Mouse (Mus musculus) kidney, adult 2 months (tissue): ENCODE measurements around the gene Smc3. TPM values are rescaled to one million over a fixed set of nuclear protein-coding genes. Genes with fewer than 3 reads are reported as not detected.

Experiments used
- DNase-seq: peaks from one replicate; pipeline ENCODE4 v3.0.0; 2021
- H3K27ac ChIP-seq: fragments of 200-500 bp; 2 replicates; pipeline ENCODE4 v1.5.1; 2012; ENCODE audit warnings: low read depth, low read length, control low read depth, inconsistent platforms; ENCODE audit not compliant: insufficient read depth
- H3K27me3 ChIP-seq: fragments of 200-500 bp; replicated peaks from 2 replicates; pipeline ENCODE4 v1.6.1; 2012; ENCODE audit warnings: mild to moderate bottlenecking, moderate library complexity, low read length, inconsistent platforms; ENCODE audit not compliant: control insufficient read depth, insufficient read depth
- H3K36me3 ChIP-seq: fragments of 200-500 bp; 2 replicates; pipeline ENCODE4 v1.6.1; 2012; ENCODE audit warnings: mild to moderate bottlenecking, moderate library complexity, low read length, inconsistent platforms; ENCODE audit not compliant: control insufficient read depth, insufficient read depth
- H3K4me1 ChIP-seq: fragments of 200-500 bp; 2 replicates; pipeline ENCODE4 v1.6.1; 2011; ENCODE audit warnings: low read length; ENCODE audit not compliant: control insufficient read depth, insufficient read depth
- H3K4me3 ChIP-seq: fragments of 200-500 bp; 2 replicates; pipeline ENCODE4 v1.5.1; 2011; ENCODE audit warnings: mild to moderate bottlenecking, low read depth, low read length, control low read depth; ENCODE audit not compliant: insufficient read depth
- CTCF ChIP-seq: fragments of 200-500 bp; conservative IDR thresholded peaks from 2 replicates; pipeline ENCODE4 v1.5.1; 2011; ENCODE audit warnings: low read depth, mild to moderate bottlenecking, control low read depth, low read length, moderate library complexity, mixed read lengths; ENCODE audit not compliant: insufficient read depth, insufficient read length
- POLR2A ChIP-seq: fragments of 200-500 bp; IDR thresholded peaks from one replicate; pipeline ENCODE4 v1.6.1; 2011; ENCODE audit warnings: low read depth, low read length, control low read depth
- WGBS: fragments of 180-500 bp; shearing (Covaris S2); methylation state at CpG from one replicate; pipeline ENCODE4 v1.1.7; 2018; 5-methylcytosine and 5-hydroxymethylcytosine counted together
- polyA plus RNA-seq: library from polyadenylated mRNA; depleted of rRNA; stranded (reverse); fragments of >200 nt; gene quantifications from 2 replicates; pipeline ENCODE4 v1.2.3, GENCODE M21; 2012; rRNA removed

Gene Smc3
- 3.3 and 5.1 TPM in 2 replicates for polyA plus RNA-seq

DNA sequence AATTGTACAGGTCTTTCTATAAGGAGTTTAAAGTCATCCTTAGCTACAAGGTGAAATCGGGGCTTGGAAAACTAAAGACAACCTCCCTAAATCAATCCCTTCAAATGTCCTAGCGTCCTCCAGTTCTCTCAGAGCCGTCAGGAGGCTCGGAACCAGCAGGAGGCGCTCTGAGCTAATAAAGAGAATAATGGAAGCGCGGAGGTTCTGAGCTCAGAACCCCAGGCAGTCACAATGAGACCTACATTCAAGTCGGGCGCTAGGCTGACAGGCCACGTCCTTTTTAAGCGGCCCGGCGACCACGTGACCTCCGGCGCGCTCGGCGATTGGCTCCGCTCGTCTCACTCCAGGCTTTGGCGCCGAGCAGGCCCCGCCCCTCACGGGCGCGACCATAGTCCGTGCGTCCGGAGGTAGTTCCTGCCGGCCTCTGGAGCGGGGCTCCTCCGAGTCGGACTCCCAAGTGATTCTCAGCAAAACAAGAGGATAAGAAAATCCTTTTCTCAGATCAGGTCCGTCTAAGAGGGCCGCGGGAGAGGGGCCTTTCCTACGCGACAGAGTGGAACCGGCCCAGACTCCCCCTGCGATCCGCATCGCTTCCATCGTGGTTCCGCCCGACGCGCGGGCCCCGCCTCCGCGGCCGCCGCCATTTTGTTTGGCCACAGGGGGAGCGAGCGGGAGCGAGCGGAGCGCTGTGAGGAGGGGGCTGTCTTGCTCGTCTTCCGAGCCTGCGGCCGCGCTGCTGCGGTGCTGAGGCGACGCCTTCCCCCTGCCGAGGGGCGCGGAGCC, at the start of gene Smc3:
Gene Smc3 (plus strand): TSS at position 642 of the 783 bp plus-strand sequence.
- Histone ChIP-seq H3K4me1 (peaks cover 13% of the 10 kb centered on the region), H3K27me3 (no peaks in the 10 kb centered on the region), H3K27ac (peak within 1 kb of the TSS; percentile 97), H3K36me3 (no peaks in the 10 kb centered on the region), H3K4me3 (peak within 1 kb of the TSS; percentile 85)
- under 1% methylated on average over 70 of the region's 70 CpGs for WGBS
- peak; percentile 99 for DNase-seq
- TF ChIP-seq POLR2A (peak; percentile 97), CTCF (peak; percentile 93)

DNA sequence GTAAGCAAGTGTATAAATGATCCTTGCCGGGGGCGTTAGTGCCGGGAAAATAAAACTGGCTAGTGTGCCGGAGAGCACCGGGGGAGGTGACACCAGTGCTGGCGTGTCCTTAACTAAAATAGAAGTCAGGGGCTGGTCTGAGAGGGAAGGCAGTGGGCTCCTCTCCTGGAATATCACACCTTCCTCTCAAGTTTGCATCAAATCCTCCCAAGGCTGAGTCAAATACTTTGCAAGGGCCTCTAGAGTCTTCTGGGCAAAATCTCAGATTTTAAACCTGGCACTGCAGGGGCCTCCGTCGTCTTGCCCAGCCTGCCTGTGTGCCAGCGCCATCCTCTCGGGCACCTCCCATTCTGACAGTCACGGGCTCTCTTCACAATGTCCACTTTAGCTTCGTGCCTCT, 49.2 kb upstream of the Smc3 start:
- WGBS = 73% methylated on average over 12 of the region's 12 CpGs
- no peaks in the 10 kb centered on the region for H3K36me3 ChIP-seq
- DNase-seq = no peak

DNA sequence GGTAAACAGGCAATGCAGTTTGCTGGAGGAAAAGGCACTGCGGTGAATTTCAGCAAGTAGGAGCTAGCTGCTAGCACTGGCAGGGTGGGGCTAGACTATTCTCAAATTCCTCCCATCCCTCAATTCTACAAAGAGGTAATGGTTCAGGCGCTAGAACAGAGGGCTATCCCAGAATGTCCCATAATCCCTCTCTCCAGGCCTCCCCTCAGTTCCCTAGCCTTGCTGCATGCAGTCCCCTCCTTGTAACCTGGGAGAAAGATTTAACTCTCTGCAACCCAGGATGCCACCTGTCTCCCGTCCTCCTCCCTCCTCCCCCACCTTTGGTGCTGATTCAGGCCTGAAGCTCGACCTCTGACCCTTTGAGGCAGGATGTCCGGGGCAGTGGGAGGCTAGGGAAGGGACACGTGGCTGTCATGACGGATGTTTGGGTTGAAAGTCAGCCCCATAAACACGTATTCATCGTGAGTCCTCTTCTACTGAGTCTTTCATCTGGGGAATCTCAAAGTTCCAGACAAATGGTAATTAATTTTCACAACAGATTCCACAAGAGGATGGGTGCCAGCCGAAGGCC, 47.9 kb upstream of the Smc3 start:
- Histone ChIP-seq H3K4me3 (no peak overlapping the region), H3K4me1 (peaks cover 5% of the 10 kb centered on the region; the same call in 1 of the 2 replicates), H3K27me3 (no peaks in the 10 kb centered on the region), H3K27ac (no peak overlapping the region), H3K36me3 (no peaks in the 10 kb centered on the region)
- WGBS = 53% methylated on average over 10 of the region's 10 CpGs
- DNase-seq = no peak
- no peak for TF ChIP-seq CTCF
- TF ChIP-seq POLR2A = no peak

More for the DNA sequence above, 49.2 kb upstream of the Smc3 start:
- H3K4me1 ChIP-seq = peaks cover 5% of the 10 kb centered on the region; the same call in 1 of the 2 replicates
- no peak overlapping the region for H3K27ac ChIP-seq
- no peaks in the 10 kb centered on the region for H3K27me3 ChIP-seq
- H3K4me3 ChIP-seq = no peak overlapping the region
- TF ChIP-seq POLR2A (no peak), CTCF (no peak)

DNA sequence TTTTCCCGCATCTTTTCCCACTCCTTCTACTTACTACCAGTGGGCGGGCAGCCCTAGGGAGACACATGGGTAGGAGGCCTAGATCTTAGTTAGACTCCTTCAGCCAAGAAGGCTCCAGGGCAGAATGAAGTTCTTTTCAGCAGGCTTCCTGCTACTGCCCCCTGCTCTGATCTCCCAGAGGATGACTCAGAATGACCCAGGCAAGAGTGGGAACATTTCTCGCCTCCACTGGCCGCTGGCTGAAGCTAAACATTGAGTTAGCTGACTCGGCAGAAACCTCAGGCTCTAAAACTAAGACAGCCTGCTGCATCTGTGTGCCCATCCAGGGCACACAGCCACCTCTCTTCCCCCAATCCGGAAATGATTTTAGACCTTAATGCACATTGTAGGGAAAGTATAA, 47.4 kb upstream of the Smc3 start:
- Histone ChIP-seq H3K36me3 (no peaks in the 10 kb centered on the region), H3K27me3 (no peaks in the 10 kb centered on the region), H3K4me3 (no peak overlapping the region), H3K4me1 (peaks cover 5% of the 10 kb centered on the region; the same call in 1 of the 2 replicates), H3K27ac (no peak overlapping the region)
- no peak for TF ChIP-seq POLR2A
- no peak for TF ChIP-seq CTCF
- WGBS = 51% methylated on average over 6 of the region's 6 CpGs
- DNase-seq = peak; percentile 28

DNA sequence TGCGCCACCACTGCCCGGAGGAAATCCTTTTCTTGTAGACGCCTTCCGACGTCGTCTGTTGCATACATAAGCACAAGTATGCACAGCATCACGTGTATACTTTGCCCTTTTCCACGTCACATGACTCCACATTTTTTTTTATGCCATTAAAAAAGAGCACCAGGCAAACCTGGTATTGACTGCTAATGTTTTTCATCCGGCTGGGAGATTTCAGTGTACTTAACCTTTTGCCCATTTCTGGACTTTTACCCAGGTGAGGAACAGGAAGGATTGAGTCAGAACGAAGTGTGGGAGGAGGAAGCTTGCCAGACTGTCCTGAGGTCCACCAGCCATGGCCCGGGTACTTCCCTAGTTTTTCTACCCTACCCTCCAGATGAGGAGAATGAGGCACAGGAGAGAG, 45.8 kb upstream of the Smc3 start:
- H3K27me3 ChIP-seq = no peaks in the 10 kb centered on the region
- H3K4me1 ChIP-seq = peaks cover 5% of the 10 kb centered on the region; the same call in 1 of the 2 replicates
- no peak overlapping the region for H3K4me3 ChIP-seq
- H3K27ac ChIP-seq = peak overlapping the region; percentile 76
- DNase-seq = peak; percentile 84
- TF ChIP-seq POLR2A = no peak
- no peak for TF ChIP-seq CTCF
- H3K36me3 ChIP-seq = no peaks in the 10 kb centered on the region
- 52% methylated on average over 11 of the region's 11 CpGs for WGBS

DNA sequence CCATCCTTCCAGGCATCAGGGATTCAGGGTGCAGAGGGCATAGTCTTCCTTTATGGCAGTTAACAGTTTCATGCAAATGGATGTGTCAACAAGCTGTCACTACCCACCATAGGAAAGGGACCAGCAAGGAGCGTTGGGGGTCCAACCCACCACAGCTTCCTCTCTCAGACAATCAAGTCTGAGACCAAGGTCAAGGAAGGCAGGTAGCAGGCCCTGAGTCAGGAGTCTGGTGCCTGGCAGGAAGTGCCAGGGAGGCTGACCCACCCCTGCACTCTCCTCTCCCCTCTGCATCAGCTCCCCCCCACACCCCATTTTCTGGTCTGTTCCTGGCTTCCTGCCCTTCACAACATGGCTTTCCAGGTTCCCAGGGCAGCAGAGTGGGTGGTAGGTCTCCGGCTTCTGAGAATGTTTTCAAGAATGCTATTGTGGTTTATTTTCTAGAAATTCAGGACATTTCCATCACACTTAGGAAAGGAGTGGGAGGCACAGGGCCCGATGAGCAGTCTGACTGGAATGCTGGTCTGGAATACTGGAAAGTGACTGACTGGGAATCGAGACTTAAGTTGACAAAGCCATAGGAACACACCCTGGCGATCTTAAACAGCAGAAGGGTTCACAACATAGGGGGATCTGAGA, 45.1 kb upstream of the Smc3 start:
- peak overlapping the region; percentile 76 for H3K27ac ChIP-seq
- WGBS = 71% methylated on average over 5 of the region's 5 CpGs
- H3K4me3 ChIP-seq = no peak overlapping the region
- peaks cover 5% of the 10 kb centered on the region; the same call in 1 of the 2 replicates for H3K4me1 ChIP-seq
- TF ChIP-seq POLR2A (no peak), CTCF (no peak)
- DNase-seq = no peak
- H3K27me3 ChIP-seq = no peaks in the 10 kb centered on the region
- no peaks in the 10 kb centered on the region for H3K36me3 ChIP-seq

DNA sequence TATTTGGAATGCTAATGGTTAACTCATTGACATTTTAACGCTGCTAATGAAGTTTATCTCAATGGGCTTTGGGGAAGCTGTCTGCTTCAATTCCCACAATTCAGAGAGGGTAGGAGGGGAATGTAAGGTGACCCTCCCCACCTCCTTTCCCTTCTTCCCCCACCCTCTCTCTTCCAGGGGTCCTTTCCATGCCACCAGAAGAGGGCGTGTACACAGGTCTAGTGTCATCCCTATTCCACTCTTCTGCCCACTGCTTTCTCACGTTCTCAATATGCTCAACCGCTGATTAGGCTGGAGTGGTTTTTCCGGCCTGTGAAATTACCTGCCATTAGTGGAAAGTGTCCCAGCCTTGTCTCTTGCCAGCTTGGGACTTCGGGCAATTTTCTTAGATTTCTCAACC, 43.4 kb upstream of the Smc3 start:
- Histone ChIP-seq H3K27me3 (no peaks in the 10 kb centered on the region), H3K27ac (no peak overlapping the region), H3K4me3 (no peak overlapping the region), H3K4me1 (peaks cover 5% of the 10 kb centered on the region; the same call in 1 of the 2 replicates), H3K36me3 (no peaks in the 10 kb centered on the region)
- 39% methylated on average over 6 of the region's 6 CpGs for WGBS
- TF ChIP-seq CTCF (no peak), POLR2A (no peak)
- no peak for DNase-seq
